Mouse (Mus musculus) liver, embryonic 15.5 days (tissue): ENCODE data around the gene Med22. TPM values are rescaled to one million over a fixed set of nuclear protein-coding genes. Genes with fewer than 3 reads are reported as not detected.
"Not testable (repeated sequence)": the region's sequence is repeated elsewhere in the genome, so short reads cannot be mapped to it uniquely, and the experiment has no call there.

Source experiments
- ATAC-seq: fragments of 200-750 bp; cut with Nextera tagmentation; 2 replicates; pipeline ENCODE4 v1.8.0; 2017; ENCODE audit warnings: moderate number of reproducible peaks, mild to moderate bottlenecking, moderate library complexity; ENCODE audit not compliant: insufficient read depth
- H3K27ac ChIP-seq: fragments of 300-500 bp; sonication (generic); replicated peaks from 2 replicates; pipeline ENCODE4 v1.5.1; 2015; ENCODE audit warnings: mild to moderate bottlenecking, inconsistent platforms
- H3K27me3 ChIP-seq: fragments of 300-500 bp; sonication (generic); 2 replicates; pipeline ENCODE4 v1.6.1; 2015; ENCODE audit warnings: mild to moderate bottlenecking, inconsistent platforms
- H3K36me3 ChIP-seq: fragments of 300-500 bp; sonication (generic); replicated peaks from 2 replicates; pipeline ENCODE4 v1.6.1; 2015; ENCODE audit warnings: moderate library complexity, mild to moderate bottlenecking, inconsistent platforms
- H3K4me1 ChIP-seq: fragments of 300-500 bp; sonication (generic); replicated peaks from 2 replicates; pipeline ENCODE4 v1.6.1; 2015; ENCODE audit warnings: inconsistent platforms
- H3K4me2 ChIP-seq: fragments of 300-500 bp; sonication (generic); 2 replicates; pipeline ENCODE4 v1.6.1; 2015; ENCODE audit warnings: moderate library complexity, mild to moderate bottlenecking, inconsistent platforms
- H3K4me3 ChIP-seq: fragments of 300-500 bp; sonication (generic); replicated peaks from 2 replicates; pipeline ENCODE4 v1.5.1; 2015; ENCODE audit warnings: mild to moderate bottlenecking, inconsistent platforms
- H3K9ac ChIP-seq: fragments of 300-500 bp; sonication (generic); 2 replicates; pipeline ENCODE4 v1.6.1; 2015; ENCODE audit warnings: moderate library complexity, mild to moderate bottlenecking, inconsistent platforms
- H3K9me3 ChIP-seq: fragments of 300-500 bp; sonication (generic); replicated peaks from 2 replicates; pipeline ENCODE4 v1.6.1; 2016; ENCODE audit warnings: inconsistent platforms
- WGBS: fragments of 180-500 bp; shearing (Covaris S2); methylation state at CpG from one replicate; pipeline ENCODE4 v1.1.7; 2015; ENCODE audit warnings: mixed read lengths; ENCODE audit not compliant: insufficient replicate concordance; 5-methylcytosine and 5-hydroxymethylcytosine counted together
- polyA plus RNA-seq: library from polyadenylated mRNA; unstranded; fragments of >200 nt; fragmentation: Nextera tagmentation; extraction: Ambion mirVana; gene quantifications from 2 replicates; pipeline ENCODE4 v1.2.1, GENCODE M21; 2015

The Med22 gene
- polyA plus RNA-seq, 1 experiment from 2014 or later = 19.0 TPM

DNA sequence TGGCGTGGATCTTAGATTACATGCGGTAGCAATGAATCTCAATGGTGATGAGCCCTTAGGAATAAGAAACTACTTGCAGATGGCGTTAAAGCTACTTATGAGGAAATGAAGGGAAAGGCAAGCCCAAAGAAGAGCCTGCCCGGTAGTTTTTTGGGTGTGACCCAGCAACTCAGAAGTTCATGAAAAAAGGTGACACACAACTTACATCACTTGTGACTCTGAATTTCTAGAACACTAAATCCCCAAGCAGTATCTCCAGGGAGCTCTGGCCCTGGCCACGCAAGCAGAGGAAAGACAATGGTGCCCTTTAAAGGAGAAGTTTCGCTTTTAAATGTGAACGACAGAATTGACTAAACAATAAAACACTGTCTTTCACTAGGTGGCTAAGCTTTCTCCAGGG, 7.2 kb downstream of the Med22 start:
- Histone ChIP-seq H3K9ac (peak overlapping the region; percentile 80), H3K27me3 (no peaks in the 10 kb centered on the region), H3K36me3 (peaks cover 59% of the 10 kb centered on the region), H3K27ac (peak overlapping the region; percentile 91), H3K4me3 (peak overlapping the region; percentile 86), H3K4me1 (peaks cover 49% of the 10 kb centered on the region), H3K9me3 (no peaks in the 10 kb centered on the region), H3K4me2 (peak overlapping the region; percentile 85)
- no peak for ATAC-seq
- 12% methylated on average over 7 of the region's 7 CpGs for WGBS

DNA sequence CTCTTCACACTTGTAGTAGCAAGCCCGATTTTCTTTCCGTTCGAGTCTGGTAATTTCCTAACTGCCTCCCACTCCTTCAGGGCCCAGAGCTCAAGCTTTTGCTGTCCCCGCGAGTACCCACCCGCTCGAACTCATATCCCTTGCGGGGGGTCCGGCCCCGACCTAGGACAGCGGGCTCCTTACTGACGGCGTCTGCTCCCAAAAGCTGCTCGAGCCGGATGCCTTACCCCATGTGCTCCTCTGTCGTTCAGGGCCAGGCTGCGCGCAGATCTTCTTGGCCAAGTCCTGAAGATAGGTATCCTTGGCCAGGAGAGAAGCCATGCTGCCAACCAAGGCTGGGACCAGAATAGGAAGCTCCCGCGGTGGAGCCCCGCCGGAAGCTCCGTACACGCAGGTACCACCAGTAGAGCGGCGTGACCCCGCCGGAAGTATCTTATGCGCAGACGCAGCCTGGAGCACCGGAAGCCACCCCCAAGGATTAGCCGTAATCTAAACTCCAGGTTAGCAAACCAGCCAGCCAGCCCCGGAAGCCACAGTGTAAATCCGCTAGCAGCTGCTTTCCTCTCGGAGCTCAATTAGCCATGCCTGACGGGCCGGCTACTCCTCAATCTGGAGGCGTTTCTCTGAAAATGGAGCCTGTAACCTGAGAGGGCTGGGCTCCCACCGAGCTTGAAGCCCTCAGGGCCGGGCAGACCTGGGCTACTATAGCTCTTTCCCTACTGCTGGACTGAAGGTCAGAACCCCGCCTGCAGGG, 7.8 kb downstream of the Med22 start, which contains the start of gene Surf6:
TSS of gene Surf6 (minus strand) at position 413 of the 754 bp plus-strand sequence.
- peak; percentile 91 for ATAC-seq
- under 1% methylated on average over 41 of the region's 41 CpGs for WGBS
- peak within 1 kb of the TSS; percentile 91 for H3K27ac ChIP-seq

DNA sequence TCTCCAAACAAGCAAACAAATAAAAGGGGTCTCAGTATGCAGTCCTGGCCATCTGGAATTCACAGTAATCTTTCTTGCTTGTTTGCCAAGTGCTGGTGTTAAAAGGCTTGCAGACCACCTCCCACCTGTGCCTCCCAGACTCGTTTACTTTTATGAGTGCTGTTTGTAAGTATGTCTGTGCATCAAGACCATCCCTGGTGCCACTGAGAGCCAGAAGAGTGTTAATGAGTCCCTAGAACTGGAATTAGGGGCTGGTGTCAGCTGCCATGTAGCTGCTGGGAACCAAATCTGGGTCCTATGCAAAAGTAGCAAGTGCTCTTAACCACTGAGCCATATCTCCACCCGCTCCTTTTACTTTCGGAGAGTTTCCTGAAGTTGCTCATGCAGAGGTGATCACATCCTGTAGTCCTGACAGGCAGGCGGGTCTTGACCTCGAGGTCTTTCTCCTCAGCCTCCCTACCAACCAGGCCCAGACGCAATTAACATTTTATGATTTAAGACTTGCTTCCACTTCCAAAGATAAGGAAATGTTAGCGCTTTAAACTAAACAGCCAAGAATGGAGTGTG, 8.6 kb downstream of the Med22 start:
- Histone ChIP-seq H3K9me3 (no peaks in the 10 kb centered on the region), H3K27me3 (no peaks in the 10 kb centered on the region), H3K4me3 (peak overlapping the region; percentile 86), H3K36me3 (peaks cover 59% of the 10 kb centered on the region), H3K27ac (peak overlapping the region; percentile 91), H3K4me1 (peaks cover 42% of the 10 kb centered on the region), H3K4me2 (peak overlapping the region; percentile 85), H3K9ac (peak overlapping the region; percentile 80)
- no peak for ATAC-seq
- 3% methylated on average over 7 of the region's 7 CpGs for WGBS

More for the DNA sequence above, 7.8 kb downstream of the Med22 start, which contains the start of gene Surf6:
- peak within 1 kb of the TSS; percentile 86 for H3K4me3 ChIP-seq
- H3K4me2 ChIP-seq = peak within 1 kb of the TSS; percentile 85
- H3K9me3 ChIP-seq = no peaks in the 10 kb centered on the region
- no peaks in the 10 kb centered on the region for H3K27me3 ChIP-seq
- H3K4me1 ChIP-seq = peaks cover 43% of the 10 kb centered on the region
- peak within 1 kb of the TSS; percentile 80 for H3K9ac ChIP-seq
- peaks cover 59% of the 10 kb centered on the region for H3K36me3 ChIP-seq

DNA sequence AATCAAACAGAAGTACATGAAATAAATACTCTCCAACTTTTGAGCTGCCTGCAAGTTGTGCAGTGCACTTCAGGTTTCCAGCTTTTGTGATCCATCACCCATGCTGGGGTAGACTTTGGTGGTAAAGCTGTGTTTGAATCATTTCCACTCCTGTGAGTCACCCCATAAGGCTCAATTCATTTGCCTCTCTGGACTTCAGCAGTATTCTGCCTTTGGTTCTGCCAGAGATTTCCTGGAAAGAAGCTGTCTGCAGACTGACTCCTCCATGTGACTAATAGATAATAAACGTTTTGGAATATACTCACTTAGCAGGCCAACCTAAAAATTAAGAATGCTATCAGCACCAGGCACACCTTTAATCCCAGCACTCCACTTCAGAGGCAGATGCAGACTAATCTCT, 9.7 kb downstream of the Med22 start:
- Histone ChIP-seq H3K4me3 (0 out of 2 replicates have a peak overlapping the region, but pooled peaks have one; percentile 86), H3K4me1 (peaks cover 42% of the 10 kb centered on the region), H3K27me3 (no peaks in the 10 kb centered on the region), H3K9me3 (no peaks in the 10 kb centered on the region), H3K27ac (no peak overlapping the region), H3K36me3 (peaks cover 59% of the 10 kb centered on the region), H3K9ac (no peak overlapping the region), H3K4me2 (0 out of 2 replicates have a peak overlapping the region, but pooled peaks have one; percentile 85)
- WGBS = 20% methylated on average over 1 of the region's 1 CpGs
- no peak for ATAC-seq

- peaks cover 6% of the 10 kb centered on the region for H3K4me1 ChIP-seq
- no peaks in the 10 kb centered on the region for H3K27me3 ChIP-seq
- H3K4me2 ChIP-seq = no peak overlapping the region
- no peaks in the 10 kb centered on the region for H3K9me3 ChIP-seq
- no peak overlapping the region for H3K4me3 ChIP-seq
- ATAC-seq = no peak
- peaks cover 85% of the 10 kb centered on the region for H3K36me3 ChIP-seq
- no peak overlapping the region for H3K9ac ChIP-seq
- H3K27ac ChIP-seq = no peak overlapping the region
- WGBS = 77% methylated on average over 4 of the region's 4 CpGs
These were observed 14.6 kb downstream of the Med22 start for GRCm38 (mm10) chr2:26895898-26896297.

DNA sequence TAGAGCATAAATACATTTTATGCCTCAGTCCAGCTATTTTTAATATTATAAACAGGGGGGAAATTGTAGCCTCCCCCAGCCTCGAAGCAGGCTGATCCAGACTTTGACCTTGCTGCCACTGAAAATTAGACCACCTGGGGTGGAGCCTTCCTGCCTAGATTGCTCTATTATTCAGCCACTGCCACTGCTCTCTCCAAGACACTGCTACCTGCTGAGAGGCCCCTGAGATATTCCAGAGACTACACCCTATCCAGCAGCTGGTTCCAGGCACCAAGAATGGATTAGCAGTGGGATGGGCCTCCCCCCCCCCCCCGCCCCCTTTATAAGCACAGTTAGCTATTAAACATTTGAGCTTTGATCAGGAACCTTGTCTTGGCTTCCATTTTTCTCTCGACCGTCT, 24.3 kb downstream of the Med22 start:
- not testable (repeated sequence) for H3K27ac ChIP-seq, H3K4me2 ChIP-seq, H3K4me3 ChIP-seq, ATAC-seq, H3K9me3 ChIP-seq, H3K9ac ChIP-seq, H3K27me3 ChIP-seq, H3K4me1 ChIP-seq
- peaks cover 27% of the 10 kb centered on the region for H3K36me3 ChIP-seq
- WGBS = 58% methylated on average over 4 of the region's 4 CpGs

DNA sequence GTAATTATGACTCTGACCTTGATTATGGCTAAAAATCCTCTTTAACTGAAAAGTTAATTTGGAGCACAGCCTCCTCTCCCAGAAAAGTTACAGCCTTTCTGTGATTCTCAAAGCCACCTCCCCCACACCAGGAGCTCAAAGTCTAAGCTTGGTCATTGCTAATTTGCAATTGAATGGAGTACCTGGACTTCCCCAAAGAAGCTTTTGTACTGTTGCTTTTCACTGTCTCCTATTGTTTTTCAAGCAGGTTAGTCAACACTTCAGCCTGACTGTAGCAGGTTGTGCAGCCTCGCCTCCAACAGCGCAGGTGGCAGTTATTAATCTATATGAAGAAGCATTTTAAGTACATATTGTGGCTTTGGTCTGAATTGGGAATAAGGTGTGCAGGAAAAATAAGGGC, 24.9 kb downstream of the Med22 start:
- not testable (repeated sequence) for H3K9ac ChIP-seq, H3K4me3 ChIP-seq, H3K27me3 ChIP-seq, H3K4me2 ChIP-seq, H3K27ac ChIP-seq, H3K9me3 ChIP-seq, ATAC-seq, H3K4me1 ChIP-seq
- H3K36me3 ChIP-seq = peaks cover 20% of the 10 kb centered on the region
- WGBS = 84% methylated on average over 2 of the region's 2 CpGs

GRCm38 (mm10) chr2:26878571-26878970, 31.9 kb downstream of the Med22 start:
- no peaks in the 10 kb centered on the region for H3K9me3 ChIP-seq
- no peaks in the 10 kb centered on the region for H3K27me3 ChIP-seq
- H3K36me3 ChIP-seq = no peaks in the 10 kb centered on the region
- no peak overlapping the region for H3K4me2 ChIP-seq
- H3K9ac ChIP-seq = no peak overlapping the region
- no peak overlapping the region for H3K27ac ChIP-seq
- no peak overlapping the region for H3K4me3 ChIP-seq
- no peak for ATAC-seq
- no peaks in the 10 kb centered on the region for H3K4me1 ChIP-seq

GRCm38 (mm10) chr2:26870666-26871065, 39.8 kb downstream of the Med22 start:
- Histone ChIP-seq H3K9me3 (no peaks in the 10 kb centered on the region), H3K4me2 (no peak overlapping the region), H3K27me3 (peaks cover 5% of the 10 kb centered on the region; the same call in 1 of the 2 replicates), H3K4me3 (no peak overlapping the region), H3K9ac (no peak overlapping the region), H3K4me1 (no peaks in the 10 kb centered on the region), H3K36me3 (no peaks in the 10 kb centered on the region), H3K27ac (no peak overlapping the region)
- WGBS = 47% methylated on average over 6 of the region's 6 CpGs
- ATAC-seq = no peak

GRCm38 (mm10) chr2:26864879-26865278, 45.6 kb downstream of the Med22 start, which contains the start of gene Abo:
TSS of gene Abo (minus strand) at chr2:26864979.
- H3K4me2 ChIP-seq = no peak within 1 kb of the TSS
- H3K4me1 ChIP-seq = no peaks in the 10 kb centered on the region
- H3K27ac ChIP-seq = no peak within 1 kb of the TSS
- H3K27me3 ChIP-seq = peaks cover 2% of the 10 kb centered on the region; the same call in 1 of the 2 replicates
- H3K9me3 ChIP-seq = no peaks in the 10 kb centered on the region
- no peak for ATAC-seq
- H3K36me3 ChIP-seq = no peaks in the 10 kb centered on the region
- 39% methylated on average over 3 of the region's 3 CpGs for WGBS
- no peak within 1 kb of the TSS for H3K9ac ChIP-seq
- H3K4me3 ChIP-seq = no peak within 1 kb of the TSS

DNA sequence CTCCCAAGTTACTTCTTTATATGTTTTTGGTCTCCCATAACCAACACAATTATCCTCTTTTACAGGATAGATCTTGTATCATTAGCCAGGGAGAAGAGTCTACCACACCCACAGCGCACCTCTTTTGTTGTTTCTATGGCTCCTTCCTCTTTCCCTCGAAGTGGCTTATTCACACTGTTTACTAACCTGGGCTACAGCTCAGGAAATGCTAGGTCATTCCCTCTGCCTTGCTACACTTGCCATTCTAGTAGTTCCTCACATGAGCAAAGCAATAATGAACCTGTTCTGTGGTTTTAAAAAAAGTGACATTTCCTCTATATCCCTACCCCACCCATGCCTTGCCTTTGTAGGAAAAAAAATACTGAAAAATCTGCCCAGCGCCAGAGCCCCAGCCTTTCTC, 47.6 kb downstream of the Med22 start:
- 35% methylated on average over 3 of the region's 3 CpGs for WGBS
- Histone ChIP-seq H3K4me2 (no peak overlapping the region), H3K36me3 (no peaks in the 10 kb centered on the region), H3K9me3 (no peaks in the 10 kb centered on the region), H3K9ac (no peak overlapping the region), H3K4me3 (no peak overlapping the region), H3K27me3 (0 out of 2 replicates have a peak, but pooled peaks cover 2% of the 10 kb centered on the region), H3K27ac (no peak overlapping the region), H3K4me1 (no peaks in the 10 kb centered on the region)
- ATAC-seq = no peak
